Mouse (Mus musculus) neural tube, embryonic 12.5 days (tissue): ENCODE results near the gene Agap3. TPM values are rescaled to one million over a fixed set of nuclear protein-coding genes. Genes with fewer than 3 reads are reported as not detected.

Experiments
- ATAC-seq: fragments of 200-750 bp; cut with Nextera tagmentation; 2 replicates; pipeline ENCODE4 v1.8.0; 2017; ENCODE audit warnings: low read depth, mild to moderate bottlenecking, moderate TSS enrichment, moderate library complexity; ENCODE audit not compliant: low FRiP score
- H3K27ac ChIP-seq: fragments of 300-500 bp; sonication (generic); 2 replicates; pipeline ENCODE4 v1.5.1; 2016
- H3K27me3 ChIP-seq: fragments of 300-500 bp; sonication (generic); replicated peaks from 2 replicates; pipeline ENCODE4 v1.6.1; 2016; ENCODE audit warnings: mild to moderate bottlenecking
- H3K36me3 ChIP-seq: fragments of 300-500 bp; sonication (generic); 2 replicates; pipeline ENCODE4 v1.6.1; 2016; ENCODE audit warnings: mild to moderate bottlenecking
- H3K4me1 ChIP-seq: fragments of 300-500 bp; sonication (generic); 2 replicates; pipeline ENCODE4 v1.6.1; 2016
- H3K4me2 ChIP-seq: fragments of 300-500 bp; sonication (generic); replicated peaks from 2 replicates; pipeline ENCODE4 v1.6.1; 2016; ENCODE audit warnings: mild to moderate bottlenecking
- H3K4me3 ChIP-seq: fragments of 300-500 bp; sonication (generic); 2 replicates; pipeline ENCODE4 v1.5.1; 2016
- H3K9ac ChIP-seq: fragments of 300-500 bp; sonication (generic); 2 replicates; pipeline ENCODE4 v1.6.1; 2016; ENCODE audit warnings: mild to moderate bottlenecking
- H3K9me3 ChIP-seq: fragments of 300-500 bp; sonication (generic); 2 replicates; pipeline ENCODE4 v1.6.1; 2016; ENCODE audit warnings: mild to moderate bottlenecking
- WGBS: fragments of 180-500 bp; shearing (Covaris S2); methylation state at CpG from one replicate; pipeline ENCODE4 v1.1.7; 2016; 5-methylcytosine and 5-hydroxymethylcytosine counted together
- polyA plus RNA-seq: library from polyadenylated mRNA; unstranded; fragments of >200 nt; fragmentation: Nextera tagmentation; extraction: Ambion mirVana; gene quantifications from 2 replicates; pipeline ENCODE4 v1.2.1, GENCODE M21; 2016

Gene Agap3
- 109 and 113 TPM in 2 replicates for polyA plus RNA-seq

DNA sequence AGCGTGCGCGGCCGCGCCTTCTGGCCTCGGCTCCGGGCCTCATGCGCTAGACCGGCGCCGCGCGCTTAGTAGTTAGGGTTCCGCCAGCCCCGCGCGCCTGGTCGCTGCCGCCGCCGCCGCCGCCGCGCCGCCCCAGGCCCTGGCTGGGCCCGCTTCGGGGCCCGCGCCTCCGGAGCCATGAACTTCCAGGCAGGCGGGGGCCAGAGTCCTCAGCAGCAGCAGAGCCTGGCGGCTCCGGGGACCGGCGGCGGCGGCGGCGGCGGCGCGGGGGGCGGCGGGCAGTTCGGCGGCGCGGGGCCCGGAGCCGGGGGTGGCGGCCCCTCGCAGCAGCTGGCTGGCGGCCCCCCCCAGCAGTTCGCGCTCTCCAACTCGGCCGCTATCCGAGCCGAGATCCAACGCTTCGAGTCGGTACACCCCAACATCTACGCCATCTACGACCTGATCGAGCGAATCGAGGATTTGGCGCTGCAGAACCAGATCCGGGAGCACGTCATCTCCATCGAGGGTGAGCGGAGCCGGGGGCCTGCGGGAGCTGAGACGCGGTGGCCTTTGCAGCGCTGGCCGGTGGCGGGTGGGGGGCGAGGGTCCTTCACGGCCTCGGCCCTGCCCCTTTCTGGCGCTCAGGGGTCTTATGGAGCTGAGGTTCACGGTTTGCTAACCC is at the start of gene Agap3:
TSS of gene Agap3 (plus strand) at position 148 of the 661 bp plus-strand sequence.
- peak within 1 kb of the TSS; percentile 99 for H3K9ac ChIP-seq
- peak within 1 kb of the TSS; percentile 88 for H3K27ac ChIP-seq
- under 1% methylated on average over 85 of the region's 85 CpGs for WGBS
- H3K9me3 ChIP-seq, result no peaks in the 10 kb centered on the region
- no peaks in the 10 kb centered on the region for H3K27me3 ChIP-seq
- H3K4me3 ChIP-seq, result peak within 1 kb of the TSS; percentile 94
- peak; percentile 13 for ATAC-seq
- peak within 1 kb of the TSS; percentile 99 for H3K4me2 ChIP-seq
- peaks cover 53% of the 10 kb centered on the region for H3K4me1 ChIP-seq
- H3K36me3 ChIP-seq, result peaks cover 6% of the 10 kb centered on the region; the same call in 1 of the 2 replicates

DNA sequence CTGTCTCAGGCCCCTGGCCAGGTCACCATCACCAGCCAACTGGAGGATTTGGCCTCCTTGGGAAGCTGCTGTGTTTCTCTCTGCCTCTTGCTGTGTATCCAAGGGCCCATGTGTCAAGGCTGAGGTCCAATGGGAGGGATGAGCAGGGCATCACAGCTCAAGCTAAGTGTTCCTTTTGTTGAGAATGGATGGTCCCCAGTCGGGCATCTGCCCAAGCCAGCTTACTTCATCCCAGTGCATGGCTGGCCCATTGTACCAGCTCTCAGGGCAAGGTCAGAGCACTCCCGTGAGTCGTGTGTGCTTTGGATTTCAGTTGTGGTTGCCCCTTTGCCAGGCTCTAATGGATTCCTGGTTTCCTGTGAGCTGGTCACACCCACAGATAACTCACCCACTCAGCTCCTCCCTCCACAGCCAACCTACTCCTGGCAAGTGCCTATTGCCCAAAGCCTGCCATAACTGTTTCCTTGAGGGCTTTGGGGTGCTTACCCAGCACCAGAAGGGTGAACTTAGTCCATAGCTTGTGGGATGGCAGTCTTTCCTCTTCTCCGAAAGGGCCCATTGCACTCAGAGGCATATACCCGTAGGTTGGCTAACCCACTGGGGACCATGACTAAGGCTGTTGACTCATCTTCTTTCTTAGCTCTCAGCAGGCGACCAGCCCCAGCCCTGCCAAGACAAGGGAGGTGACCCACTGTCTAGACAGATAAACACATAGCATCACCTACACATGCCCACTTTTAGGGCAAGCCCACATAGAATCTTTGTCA is 47.2 kb upstream of the Agap3 start:
- 84% methylated on average over 6 of the region's 6 CpGs for WGBS

DNA sequence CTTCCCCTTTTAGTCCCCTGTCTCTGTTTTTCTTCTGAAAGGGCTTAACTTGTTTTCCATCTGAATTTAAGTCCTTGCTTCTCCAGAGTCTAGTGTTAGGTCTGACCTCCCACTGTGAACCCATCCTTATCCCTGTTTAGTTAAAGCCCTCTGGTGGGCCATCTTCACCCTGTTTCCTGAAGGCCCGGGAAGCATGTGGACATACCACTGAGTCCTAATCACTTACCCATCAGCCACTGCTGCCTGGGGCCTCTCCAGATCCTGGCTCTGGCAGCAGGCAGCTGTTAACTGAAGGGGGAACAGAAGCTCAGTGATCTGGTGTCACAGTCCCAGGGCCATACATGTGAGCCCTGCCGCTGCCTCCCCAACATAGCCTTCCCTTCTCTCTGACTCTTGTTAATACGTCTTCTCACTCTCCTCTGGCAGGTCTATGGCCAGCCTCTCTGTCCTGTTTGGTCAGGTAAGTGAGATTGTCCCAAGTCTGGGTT is 46.5 kb upstream of the Agap3 start:
- no peaks in the 10 kb centered on the region for H3K27me3 ChIP-seq
- no peaks in the 10 kb centered on the region for H3K4me1 ChIP-seq
- H3K9me3 ChIP-seq, result no peaks in the 10 kb centered on the region
- H3K36me3 ChIP-seq, result peaks cover 50% of the 10 kb centered on the region
- WGBS, result 77% methylated on average over 3 of the region's 3 CpGs
- no peak overlapping the region for H3K4me3 ChIP-seq
- H3K4me2 ChIP-seq, result no peak overlapping the region
- no peak overlapping the region for H3K27ac ChIP-seq
- no peak for ATAC-seq
- no peak overlapping the region for H3K9ac ChIP-seq

More for the DNA sequence above, 47.2 kb upstream of the Agap3 start:
- Histone ChIP-seq H3K4me1 (no peaks in the 10 kb centered on the region), H3K27me3 (no peaks in the 10 kb centered on the region), H3K27ac (no peak overlapping the region), H3K4me2 (no peak overlapping the region), H3K9me3 (no peaks in the 10 kb centered on the region), H3K4me3 (no peak overlapping the region), H3K36me3 (peaks cover 56% of the 10 kb centered on the region), H3K9ac (no peak overlapping the region)
- ATAC-seq, result no peak

DNA sequence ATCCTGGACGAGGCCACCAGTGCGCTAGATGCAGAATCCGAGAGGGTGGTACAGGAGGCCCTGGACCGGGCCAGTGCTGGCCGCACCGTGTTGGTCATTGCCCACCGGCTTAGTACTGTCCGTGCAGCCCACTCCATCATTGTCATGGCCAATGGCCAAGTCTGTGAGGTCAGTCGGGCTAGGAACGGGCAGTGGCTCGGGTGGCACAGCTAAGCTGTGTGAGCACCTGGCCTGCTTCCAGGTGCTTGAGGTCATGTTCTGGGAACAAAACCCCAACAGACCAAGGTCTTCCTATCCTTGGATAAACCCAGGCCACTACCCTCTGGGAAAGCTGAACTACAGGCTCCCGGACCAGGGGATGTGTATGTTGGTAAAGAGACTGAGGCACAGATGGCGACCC is 43.3 kb upstream of the Agap3 start:
- Histone ChIP-seq H3K9ac (no peak overlapping the region), H3K27ac (no peak overlapping the region), H3K4me1 (no peaks in the 10 kb centered on the region), H3K27me3 (no peaks in the 10 kb centered on the region), H3K4me2 (no peak overlapping the region), H3K36me3 (peaks cover 35% of the 10 kb centered on the region), H3K4me3 (no peak overlapping the region), H3K9me3 (no peaks in the 10 kb centered on the region)
- ATAC-seq, result no peak
- 95% methylated on average over 13 of the region's 13 CpGs for WGBS

DNA sequence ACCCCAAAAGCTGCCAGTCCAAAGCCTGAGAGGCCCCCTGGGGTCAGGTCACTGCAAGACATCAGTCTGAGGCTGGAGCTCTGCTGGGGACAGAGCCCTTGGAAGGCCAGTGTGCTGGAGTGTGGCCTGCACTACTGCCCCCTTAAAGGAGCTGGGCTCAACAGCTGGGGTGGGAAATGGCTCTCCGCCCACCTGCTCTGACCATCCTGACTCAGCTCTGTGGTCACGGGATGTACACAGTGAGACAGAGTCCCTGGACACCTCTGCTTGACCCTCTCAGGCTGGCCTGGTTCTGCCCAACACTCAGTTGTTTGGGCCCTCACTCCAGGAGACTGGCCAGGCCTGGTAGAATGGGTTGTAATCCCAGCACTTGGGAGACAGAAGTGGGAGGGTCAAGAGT is 42.5 kb upstream of the Agap3 start:
- WGBS, result 88% methylated on average over 2 of the region's 2 CpGs
- H3K4me2 ChIP-seq, result no peak overlapping the region
- H3K27ac ChIP-seq, result no peak overlapping the region
- ATAC-seq, result no peak
- H3K4me3 ChIP-seq, result no peak overlapping the region
- H3K9me3 ChIP-seq, result no peaks in the 10 kb centered on the region
- no peaks in the 10 kb centered on the region for H3K27me3 ChIP-seq
- H3K9ac ChIP-seq, result no peak overlapping the region
- H3K36me3 ChIP-seq, result peaks cover 32% of the 10 kb centered on the region
- no peaks in the 10 kb centered on the region for H3K4me1 ChIP-seq

DNA sequence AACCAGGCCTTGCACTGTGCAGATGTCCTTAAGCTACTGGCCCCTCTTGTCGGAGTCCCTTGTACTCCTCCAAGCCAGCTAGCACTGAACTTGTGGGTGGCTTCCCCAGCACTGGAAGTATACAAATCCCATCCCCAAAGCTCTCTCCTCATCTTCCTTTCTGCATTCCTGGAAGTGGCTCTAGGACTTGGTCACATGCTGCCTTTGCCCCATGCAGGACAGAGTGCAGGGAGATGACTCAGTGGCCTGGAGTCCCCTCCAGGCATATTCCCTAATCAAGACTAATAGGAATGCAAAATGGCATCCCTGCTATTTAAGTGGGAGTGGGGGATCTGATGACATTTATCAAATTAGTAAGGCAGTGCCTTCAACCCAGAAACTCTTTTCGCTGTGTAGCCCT is 39.9 kb upstream of the Agap3 start:
- no peak for ATAC-seq
- Histone ChIP-seq H3K27me3 (no peaks in the 10 kb centered on the region), H3K4me2 (no peak overlapping the region), H3K4me1 (peaks cover 6% of the 10 kb centered on the region; the same call in 1 of the 2 replicates), H3K27ac (no peak overlapping the region), H3K9ac (no peak overlapping the region), H3K4me3 (no peak overlapping the region), H3K36me3 (peaks cover 11% of the 10 kb centered on the region; the same call in 1 of the 2 replicates), H3K9me3 (no peaks in the 10 kb centered on the region)
- 92% methylated on average over 2 of the region's 2 CpGs for WGBS

DNA sequence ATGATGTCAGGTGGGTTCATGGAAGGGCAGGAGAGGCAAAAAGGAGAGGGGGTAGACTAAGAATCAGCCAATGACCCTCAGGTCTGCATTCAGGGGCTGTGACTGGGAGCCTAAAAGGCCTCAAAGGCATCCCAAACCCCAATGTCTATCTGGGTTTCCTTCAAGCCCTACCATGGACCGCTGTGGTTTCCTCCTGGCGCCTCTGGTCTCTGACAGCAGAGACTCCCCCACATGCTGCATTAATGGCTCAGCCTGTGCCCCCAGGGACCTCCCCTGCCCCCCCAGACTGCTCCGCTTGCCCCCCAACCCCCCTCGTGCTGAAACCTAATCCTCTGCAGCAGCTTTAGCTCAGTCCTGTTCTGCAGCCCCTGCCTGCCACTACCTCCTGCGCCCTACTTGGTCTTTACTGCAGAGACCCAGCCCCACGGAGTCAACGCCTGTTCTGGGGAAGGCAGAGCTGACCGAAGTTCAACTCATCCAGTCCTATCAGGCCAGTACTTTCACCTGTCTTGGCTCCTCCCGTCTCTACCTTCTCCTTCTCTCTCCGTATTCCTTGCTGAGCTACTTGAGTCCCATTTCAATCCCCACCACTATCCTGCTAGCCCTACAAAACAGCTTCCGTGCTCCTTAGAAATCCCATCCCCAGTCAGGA is 38.8 kb upstream of the Agap3 start, which contains the start of gene Asic3:
TSS of gene Asic3 (plus strand) at position 351 of the 652 bp plus-strand sequence.
- no peaks in the 10 kb centered on the region for H3K27me3 ChIP-seq
- H3K27ac ChIP-seq, result no peak within 1 kb of the TSS
- no peak within 1 kb of the TSS for H3K4me2 ChIP-seq
- ATAC-seq, result no peak
- peaks cover 6% of the 10 kb centered on the region; the same call in 1 of the 2 replicates for H3K4me1 ChIP-seq
- H3K4me3 ChIP-seq, result no peak within 1 kb of the TSS
- 53% methylated on average over 11 of the region's 11 CpGs for WGBS
- no peaks in the 10 kb centered on the region for H3K9me3 ChIP-seq
- H3K36me3 ChIP-seq, result 0 out of 2 replicates have a peak, but pooled peaks cover 6% of the 10 kb centered on the region
- no peak within 1 kb of the TSS for H3K9ac ChIP-seq

DNA sequence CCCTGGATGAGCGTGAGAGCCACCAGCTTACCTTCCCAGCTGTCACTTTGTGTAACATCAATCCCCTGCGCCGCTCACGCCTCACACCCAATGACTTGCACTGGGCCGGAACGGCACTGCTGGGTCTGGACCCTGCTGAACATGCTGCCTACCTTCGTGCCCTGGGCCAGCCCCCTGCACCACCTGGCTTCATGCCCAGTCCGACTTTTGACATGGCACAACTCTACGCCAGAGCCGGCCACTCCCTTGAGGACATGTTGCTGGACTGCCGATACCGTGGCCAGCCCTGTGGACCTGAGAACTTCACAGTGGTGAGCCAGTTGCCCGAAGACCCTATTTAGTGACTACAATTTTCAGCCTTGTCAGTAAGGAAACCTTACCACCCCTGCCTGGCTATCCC is 38.0 kb upstream of the Agap3 start:
- Histone ChIP-seq H3K27ac (no peak overlapping the region), H3K4me1 (peaks cover 6% of the 10 kb centered on the region; the same call in 1 of the 2 replicates), H3K36me3 (peaks cover 12% of the 10 kb centered on the region; the same call in 1 of the 2 replicates), H3K27me3 (no peaks in the 10 kb centered on the region), H3K4me3 (no peak overlapping the region), H3K9ac (no peak overlapping the region), H3K4me2 (no peak overlapping the region), H3K9me3 (no peaks in the 10 kb centered on the region)
- WGBS, result 86% methylated on average over 13 of the region's 13 CpGs
- no peak for ATAC-seq

DNA sequence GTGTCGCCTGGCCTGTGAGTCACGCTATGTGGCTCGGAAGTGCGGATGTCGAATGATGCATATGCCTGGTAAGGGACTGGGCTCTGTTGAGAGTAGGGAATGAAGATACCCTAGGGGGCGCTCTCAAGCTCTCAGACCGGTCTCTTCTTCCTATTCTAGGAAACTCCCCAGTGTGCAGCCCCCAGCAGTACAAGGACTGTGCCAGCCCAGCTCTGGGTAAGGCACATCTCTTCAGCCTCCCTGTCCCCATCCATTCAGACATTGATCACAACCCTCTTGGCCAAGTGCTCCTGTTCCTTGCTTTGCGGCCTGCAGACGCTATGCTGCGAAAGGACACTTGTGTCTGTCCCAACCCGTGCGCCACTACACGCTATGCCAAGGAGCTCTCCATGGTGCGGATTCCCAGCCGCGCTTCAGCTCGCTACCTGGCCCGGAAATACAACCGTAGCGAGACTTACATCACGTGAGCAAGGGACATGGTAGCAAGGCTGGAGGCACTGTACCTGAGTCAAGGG is 35.7 kb upstream of the Agap3 start:
- Histone ChIP-seq H3K4me3 (no peak overlapping the region), H3K9ac (no peak overlapping the region), H3K36me3 (peaks cover 26% of the 10 kb centered on the region), H3K27ac (no peak overlapping the region), H3K4me1 (peaks cover 6% of the 10 kb centered on the region; the same call in 1 of the 2 replicates), H3K27me3 (no peaks in the 10 kb centered on the region), H3K4me2 (peak overlapping the region; percentile 20), H3K9me3 (no peaks in the 10 kb centered on the region)
- ATAC-seq, result peak; percentile 67
- 3% methylated on average over 21 of the region's 21 CpGs for WGBS

DNA sequence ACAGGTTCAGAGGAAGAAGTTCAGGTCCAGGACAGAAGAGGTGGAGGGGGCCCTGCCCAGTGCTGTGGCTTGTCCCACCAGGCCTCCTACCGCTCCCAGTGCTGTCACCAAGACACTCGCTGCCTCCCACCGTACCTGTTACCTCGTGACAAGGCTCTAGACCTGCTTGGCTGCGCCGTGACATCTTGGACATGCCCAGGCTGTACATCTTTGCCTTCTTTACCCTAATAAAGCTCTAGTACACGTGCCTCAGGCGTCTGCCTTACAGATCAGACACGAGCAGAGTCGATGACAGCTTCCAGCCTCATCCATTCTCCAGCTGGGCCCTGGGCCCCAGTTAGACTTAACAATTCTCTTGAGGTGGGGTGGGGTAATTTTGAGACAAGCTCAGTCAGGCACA is 34.4 kb upstream of the Agap3 start:
- ATAC-seq, result no peak
- Histone ChIP-seq H3K4me2 (no peak overlapping the region), H3K27ac (no peak overlapping the region), H3K9ac (no peak overlapping the region), H3K9me3 (no peaks in the 10 kb centered on the region), H3K27me3 (no peaks in the 10 kb centered on the region), H3K4me3 (no peak overlapping the region), H3K36me3 (peaks cover 26% of the 10 kb centered on the region), H3K4me1 (peaks cover 8% of the 10 kb centered on the region)
- WGBS, result 91% methylated on average over 10 of the region's 10 CpGs

DNA sequence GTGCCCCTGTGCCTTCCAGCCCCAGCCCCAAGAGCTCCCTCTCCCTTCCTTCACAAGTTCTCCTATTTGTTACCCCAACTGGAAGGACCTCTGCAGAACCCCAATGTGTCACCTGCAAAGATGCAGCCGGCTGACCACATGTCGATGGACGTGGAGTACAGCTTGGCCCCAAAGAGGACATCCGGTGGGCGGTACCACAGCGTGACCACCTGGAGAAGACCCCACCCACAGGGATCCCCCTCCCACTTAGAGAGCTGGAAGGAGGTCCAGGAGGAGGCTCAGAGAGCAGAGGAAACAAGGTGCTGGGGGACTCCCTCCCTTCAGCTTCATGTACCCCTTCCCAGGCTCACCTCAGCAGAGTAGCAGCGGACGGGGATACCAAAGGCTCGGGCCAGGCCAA is 31.6 kb upstream of the Agap3 start:
- Histone ChIP-seq H3K9me3 (no peaks in the 10 kb centered on the region), H3K36me3 (peaks cover 26% of the 10 kb centered on the region), H3K4me2 (no peak overlapping the region), H3K27me3 (no peaks in the 10 kb centered on the region), H3K27ac (no peak overlapping the region), H3K9ac (no peak overlapping the region), H3K4me3 (no peak overlapping the region), H3K4me1 (peaks cover 27% of the 10 kb centered on the region)
- no peak for ATAC-seq
- 89% methylated on average over 9 of the region's 9 CpGs for WGBS
